Mouse (Mus musculus) megakaryocyte-erythroid progenitor cell, adult 5 weeks (primary cell): ENCODE results near the gene Sp110. TPM values are rescaled to one million over a fixed set of nuclear protein-coding genes. Genes with fewer than 3 reads are reported as not detected.

Source experiments
- polyA plus RNA-seq: library from polyadenylated mRNA; stranded (reverse); fragments of >175 nt; gene quantifications from 2 replicates; pipeline ENCODE4 v1.2.3, GENCODE M21; 2012

The Sp110 gene
- polyA plus RNA-seq: 27.6 and 31.2 TPM in 2 replicates

GRCm38 (mm10) chr1:85598271-85599012 lies at the start of gene Sp110:
TSS of gene Sp110 (minus strand) at chr1:85598817.

GRCm38 (mm10) chr1:85600078-85600477 lies 1.5 kb upstream of the Sp110 start, which contains the start of gene Sp140:
TSS of gene Sp140 (plus strand) at chr1:85600378.

GRCm38 (mm10) chr1:85575376-85575775 lies 23.2 kb downstream of the Sp110 start, which contains the start of gene G530012D18Rik:
TSS of gene G530012D18Rik (plus strand) at chr1:85575676.

Other genes starting within 250 kb of the Sp110 start
- 0.21 TPM in 1 of 2 replicates, not detected in the other for gene G530012D18Rik, start 23.1 kb downstream of the Sp110 start, polyA plus RNA-seq
- 8.0 and 11.7 TPM in 2 replicates for gene Sp140, start 1.6 kb upstream of the Sp110 start, polyA plus RNA-seq
- 28.1 and 34.1 TPM in 2 replicates for gene Sp100, start 51.2 kb upstream of the Sp110 start, polyA plus RNA-seq
- gene A630001G21Rik, start 179.8 kb upstream of the Sp110 start, polyA plus RNA-seq: 17.2 and 19.8 TPM in 2 replicates
- gene Cab39, start 194.6 kb upstream of the Sp110 start, polyA plus RNA-seq: 32.6 and 43.8 TPM in 2 replicates